Mouse (Mus musculus): ENCODE results near the gene Arcn1. TPM values are rescaled to one million over a fixed set of nuclear protein-coding genes. Genes with fewer than 3 reads are reported as not detected.

Arcn1 gene
- total RNA-seq, 2 experiments from 2014 or later, result 102 to 109 TPM

DNA sequence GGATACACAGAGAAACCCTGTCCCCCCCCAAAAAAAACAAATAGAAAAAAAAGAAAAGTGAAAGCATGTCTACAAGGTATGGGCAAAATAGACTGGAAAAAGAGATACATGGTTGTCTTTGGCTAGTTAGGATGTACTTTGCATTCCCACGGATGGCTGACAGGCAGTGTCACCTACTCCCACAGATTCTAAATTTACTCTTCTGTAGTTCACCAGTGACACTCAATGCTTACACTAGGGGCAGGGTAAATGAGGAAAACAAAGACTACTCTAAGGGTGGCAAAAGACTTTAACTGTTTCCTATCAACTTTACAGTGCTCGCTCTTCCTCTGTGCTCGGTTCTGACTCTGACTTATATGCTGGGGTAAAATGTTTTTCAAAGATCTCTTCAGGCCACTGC is 21.0 kb downstream of the Arcn1 start:
- DNase-seq (ENCODE audit: low spot score in 2 of 2), result no peak

DNA sequence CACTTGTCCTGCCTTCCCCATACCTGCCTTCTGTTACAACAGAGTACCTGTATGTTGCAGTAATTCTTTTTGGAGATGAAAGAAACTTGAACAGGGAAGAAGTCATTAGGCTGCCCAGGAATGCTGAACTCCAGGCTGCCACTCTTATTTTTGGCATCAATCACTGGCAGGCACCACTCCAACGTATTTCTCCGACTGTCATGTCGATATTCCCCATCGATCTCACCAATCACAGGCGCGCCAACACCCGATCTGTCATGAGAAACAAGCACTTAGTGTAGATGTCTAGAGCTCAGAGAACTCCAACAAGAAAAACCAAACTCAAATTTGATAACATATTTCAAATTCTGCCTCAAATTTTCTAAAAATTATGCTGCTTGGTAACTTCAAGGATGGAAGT is 22.3 kb downstream of the Arcn1 start:
- no peak for DNase-seq (ENCODE audit: low spot score in 2 of 2)

DNA sequence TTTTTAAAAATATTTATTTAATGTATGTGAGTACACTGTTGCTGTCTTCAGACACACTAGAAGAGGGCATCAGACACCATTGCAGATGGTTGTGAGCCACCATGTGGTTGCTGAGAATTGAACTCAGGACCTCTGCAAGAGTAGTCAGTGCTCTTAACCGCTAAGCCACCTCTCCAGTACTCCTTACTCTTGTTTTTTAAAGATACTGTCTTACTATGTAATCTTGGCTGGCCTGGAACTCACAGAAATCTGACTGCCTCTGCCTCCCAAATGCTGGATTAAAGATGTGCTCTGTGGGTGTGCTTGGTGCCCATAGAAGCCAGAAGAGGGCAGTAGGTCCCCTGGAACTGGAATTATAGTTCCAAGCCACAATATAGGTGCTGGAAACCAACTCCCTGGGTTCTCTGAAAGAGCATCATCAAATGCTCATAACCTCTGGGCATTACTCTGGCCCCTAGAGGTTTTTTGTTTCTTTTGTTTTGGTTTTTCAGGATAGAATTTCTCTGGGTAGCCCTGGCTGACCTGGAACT is 26.9 kb downstream of the Arcn1 start:
- no peak for DNase-seq (ENCODE audit: low spot score in 2 of 2)

DNA sequence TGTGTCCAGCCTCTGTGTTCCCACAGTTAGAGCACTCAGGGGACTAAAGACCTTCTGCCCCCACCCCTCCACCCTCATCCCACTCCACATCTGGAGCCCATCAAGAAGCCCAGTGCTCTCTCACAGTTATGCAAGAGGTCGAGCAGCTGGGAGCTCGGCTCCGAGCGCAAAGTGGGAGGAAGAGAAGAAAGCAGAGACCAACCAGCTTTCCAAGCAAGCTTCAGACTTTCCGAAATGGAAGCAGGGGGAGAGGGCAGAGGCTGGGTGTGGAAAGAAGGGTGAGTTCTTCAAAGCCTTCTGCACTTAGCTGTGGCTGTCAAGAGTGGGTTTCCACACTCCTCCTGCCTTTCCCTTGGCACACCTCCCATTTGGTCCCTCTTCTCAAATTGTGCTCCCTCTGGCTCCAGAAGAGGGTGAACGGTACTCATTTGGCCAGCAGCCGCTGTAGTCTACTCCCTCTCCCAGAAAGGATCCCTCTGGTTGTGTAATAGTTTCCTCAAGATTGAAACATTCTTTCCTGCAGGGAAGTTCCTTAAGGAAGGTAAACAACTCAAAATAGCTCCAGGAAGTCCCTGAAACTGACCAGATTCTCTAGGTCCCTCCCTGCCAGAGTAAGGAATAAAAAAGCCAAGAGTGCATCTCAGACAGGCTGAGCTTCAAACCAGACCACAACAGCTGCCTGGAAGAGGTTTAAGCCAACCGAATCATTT is 30.2 kb downstream of the Arcn1 start:
- no peak for DNase-seq (ENCODE audit: low spot score in 2 of 2)

DNA sequence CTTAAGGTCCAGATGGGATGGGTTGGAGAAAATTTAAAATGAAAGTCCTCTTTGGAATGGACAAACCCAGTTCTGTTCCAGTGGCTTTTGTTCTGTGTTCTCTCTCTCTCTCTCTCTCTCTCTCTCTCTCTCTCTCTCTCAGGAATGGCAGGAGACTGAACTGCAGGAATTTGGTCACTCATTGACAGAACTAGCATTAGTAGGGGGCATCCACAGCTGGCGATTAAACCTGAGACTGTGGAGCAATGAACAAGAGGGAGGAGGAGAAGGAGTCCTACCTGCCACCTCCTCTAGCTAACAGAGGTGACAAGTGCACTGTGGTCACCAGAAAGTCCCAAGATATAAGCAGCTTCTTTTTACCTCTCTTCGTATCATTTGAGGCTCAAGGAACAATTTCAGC is 31.3 kb downstream of the Arcn1 start:
- no peak for DNase-seq (ENCODE audit: low spot score in 2 of 2)

DNA sequence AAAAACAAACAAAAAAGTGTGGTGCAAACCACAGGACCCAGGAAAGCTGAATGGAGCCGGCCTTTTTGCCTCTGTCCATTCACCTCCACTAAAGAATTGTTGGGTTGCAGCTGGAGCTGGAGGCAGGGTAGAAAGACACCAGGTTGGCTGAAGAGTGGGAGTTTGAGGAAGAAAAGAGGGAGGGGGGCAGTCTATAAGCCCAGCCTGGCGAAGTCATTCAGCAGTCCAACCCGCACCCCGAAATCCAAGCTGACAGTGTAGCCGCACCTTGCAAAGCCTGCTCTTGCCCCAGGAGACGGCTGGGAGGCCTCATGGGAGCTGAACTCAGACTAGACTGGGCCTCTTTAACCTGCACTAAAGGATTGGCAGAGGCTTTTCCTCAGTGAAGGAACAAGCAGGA is 31.8 kb downstream of the Arcn1 start:
- DNase-seq (ENCODE audit: low spot score in 2 of 2), result no peak

DNA sequence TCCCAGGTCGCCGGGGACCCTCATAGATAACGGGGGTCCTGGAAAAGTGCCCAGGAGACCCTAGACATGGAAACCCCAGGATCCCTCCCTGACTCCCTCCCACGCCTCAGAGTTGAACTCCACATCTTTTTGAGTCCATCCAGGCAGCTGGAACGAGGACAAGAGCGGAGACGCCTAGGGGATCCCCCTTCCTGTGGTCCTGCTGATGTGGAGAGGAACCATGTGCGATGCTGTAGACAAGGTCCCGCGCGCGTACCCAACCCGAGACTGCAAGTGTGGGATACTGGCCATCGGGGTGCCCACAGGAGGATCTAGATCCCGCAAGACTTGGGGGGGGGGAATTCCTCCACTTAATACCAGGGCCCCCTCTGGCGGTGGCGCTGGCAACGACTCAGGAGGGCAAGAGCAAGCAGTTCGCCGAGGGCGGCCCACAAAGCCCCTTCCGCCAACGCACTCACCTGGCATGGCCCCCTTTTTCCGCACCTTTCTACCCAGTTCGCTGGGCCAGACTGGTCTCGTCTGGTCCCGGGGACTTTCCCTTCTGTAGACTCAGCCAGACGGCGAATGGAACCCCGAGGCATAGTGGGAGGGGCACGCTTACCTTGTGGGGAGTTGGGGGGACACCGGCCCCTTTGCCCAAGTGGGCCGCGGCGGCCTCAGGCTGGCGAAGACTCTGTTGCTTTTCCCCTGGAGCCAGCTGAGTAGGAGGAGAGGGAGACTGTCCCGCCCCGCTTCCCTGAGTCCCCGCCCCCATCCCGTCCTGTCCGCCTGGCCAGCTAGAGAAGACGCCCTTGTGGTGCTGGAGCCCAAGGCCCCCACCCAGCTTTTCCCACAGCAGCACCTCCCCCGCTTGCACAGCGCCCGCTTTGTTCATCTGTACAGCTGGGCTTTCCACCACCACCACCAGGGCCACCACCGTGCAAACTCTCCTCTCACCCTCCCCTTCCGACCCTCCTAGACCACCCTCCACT is 32.8 kb downstream of the Arcn1 start, which contains the start of gene Phldb1:
TSS of gene Phldb1 (minus strand) at position 675 of the 971 bp plus-strand sequence.
- peak in 1 of 2 experiments; percentile 64 for DNase-seq (ENCODE audit: low spot score in 2 of 2)

DNA sequence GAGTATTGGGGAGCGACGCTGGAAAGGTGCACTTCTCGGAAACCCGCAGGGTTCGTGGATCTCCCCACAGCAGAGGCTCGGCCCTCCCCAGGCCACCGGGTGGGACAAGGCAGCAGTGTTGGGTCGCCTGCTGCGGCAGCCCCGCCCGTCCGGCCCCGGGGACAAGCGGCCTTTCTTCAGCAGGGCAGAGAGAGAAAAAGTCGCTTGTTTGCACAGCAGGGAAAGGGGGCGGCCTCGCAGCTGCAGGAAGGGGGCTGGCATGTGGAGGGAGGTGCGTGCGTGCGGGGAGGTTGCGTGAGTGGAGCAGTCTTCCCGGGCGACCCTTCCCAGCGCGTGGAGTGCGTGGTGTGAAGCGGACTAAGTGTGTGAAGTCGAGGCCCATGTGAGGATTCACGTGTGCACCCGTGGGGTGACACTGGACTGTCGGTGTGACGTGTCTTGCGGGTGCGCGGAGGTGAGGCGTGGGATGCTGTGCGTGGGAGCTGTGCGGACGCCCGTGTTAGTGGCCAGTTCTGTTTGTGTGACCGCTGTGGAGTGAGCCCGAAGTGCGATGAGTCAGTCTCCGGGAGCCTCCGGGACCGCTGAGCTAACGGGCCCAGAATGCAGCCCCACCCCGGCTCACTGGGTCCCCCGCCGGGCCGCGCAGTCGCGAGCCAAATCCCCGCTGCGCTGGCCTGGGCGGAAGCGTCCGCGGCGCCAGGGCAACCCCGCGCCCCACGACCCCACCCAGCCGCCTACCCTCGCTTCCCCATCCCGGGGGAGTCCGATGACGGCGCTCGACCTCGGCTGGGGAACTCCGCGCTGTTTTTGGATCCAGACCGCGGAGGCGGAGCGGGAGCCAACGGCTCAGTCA is 33.7 kb downstream of the Arcn1 start:
- DNase-seq (ENCODE audit: low spot score in 2 of 2), result peak in 1 of 2 experiments; percentile 55

DNA sequence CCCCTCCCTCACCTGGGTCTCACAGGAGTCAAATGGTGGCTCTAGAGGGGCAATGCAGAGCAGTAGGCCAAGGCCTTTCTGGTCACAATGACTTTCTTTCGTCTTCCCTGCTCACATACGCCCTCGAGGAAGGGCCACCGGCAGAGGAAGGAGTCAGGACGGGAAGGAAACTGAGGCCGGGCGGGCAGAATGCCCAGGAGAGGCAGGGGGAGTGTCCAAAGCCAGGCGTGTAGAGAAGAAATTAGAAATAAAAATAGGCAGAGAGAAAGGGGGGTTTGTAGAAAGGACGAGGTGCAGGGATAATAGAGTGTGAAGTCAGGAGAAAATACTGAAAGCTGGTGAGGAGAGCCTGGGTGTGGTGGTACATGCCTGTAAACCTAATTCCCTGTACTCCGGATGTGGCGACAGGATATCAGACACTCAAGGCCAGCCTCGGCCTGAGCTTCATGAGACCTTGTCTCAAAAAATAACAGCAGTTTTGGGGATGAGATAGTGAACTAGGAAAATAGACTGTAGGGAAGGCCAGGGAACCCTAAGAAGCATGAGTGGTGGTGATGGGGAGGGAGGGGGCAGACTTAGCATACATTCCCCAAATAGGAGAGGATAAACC is 34.6 kb downstream of the Arcn1 start:
- no peak for DNase-seq (ENCODE audit: low spot score in 2 of 2)

DNA sequence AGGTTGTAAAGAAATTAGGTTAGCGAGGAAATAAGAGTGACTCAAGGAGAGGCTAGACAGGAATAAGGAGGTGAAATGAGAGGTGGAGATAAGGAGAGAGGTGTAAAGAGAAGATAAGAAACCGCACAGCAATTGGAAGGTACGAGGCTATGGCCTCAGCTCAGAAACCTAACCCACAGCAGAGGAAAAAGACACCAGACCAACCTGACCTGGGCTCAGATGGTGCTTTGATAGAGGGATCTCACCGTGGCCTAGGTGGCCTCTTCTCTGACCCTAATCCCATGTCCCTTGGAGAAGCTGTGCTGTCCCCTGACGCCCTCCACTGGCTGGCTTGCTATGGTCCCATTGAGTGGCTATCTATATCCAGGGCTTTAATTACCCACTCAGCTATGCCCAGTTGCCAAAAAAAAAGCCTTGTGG is 35.5 kb downstream of the Arcn1 start:
- DNase-seq (ENCODE audit: low spot score in 2 of 2), result no peak

DNA sequence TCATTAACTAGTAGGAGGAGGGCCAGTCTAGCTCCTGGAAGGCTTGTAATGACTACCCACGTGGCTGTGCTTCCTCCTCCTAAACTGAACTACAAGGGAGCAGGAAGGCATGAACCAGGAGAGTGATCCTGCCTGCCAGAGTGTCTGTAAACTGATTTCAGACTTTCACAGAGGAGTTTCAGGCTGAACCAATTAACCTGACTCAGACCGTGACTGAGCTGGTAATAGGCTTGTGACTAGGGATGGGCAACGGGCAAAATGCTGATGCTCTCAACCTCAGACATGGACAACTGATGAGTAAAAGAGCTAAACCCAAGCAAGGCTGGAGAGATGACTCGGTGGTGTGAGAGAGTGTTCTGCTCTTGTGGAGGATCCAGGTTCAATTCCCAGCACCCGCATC is 40.2 kb downstream of the Arcn1 start:
- no peak for DNase-seq (ENCODE audit: low spot score in 2 of 2)

DNA sequence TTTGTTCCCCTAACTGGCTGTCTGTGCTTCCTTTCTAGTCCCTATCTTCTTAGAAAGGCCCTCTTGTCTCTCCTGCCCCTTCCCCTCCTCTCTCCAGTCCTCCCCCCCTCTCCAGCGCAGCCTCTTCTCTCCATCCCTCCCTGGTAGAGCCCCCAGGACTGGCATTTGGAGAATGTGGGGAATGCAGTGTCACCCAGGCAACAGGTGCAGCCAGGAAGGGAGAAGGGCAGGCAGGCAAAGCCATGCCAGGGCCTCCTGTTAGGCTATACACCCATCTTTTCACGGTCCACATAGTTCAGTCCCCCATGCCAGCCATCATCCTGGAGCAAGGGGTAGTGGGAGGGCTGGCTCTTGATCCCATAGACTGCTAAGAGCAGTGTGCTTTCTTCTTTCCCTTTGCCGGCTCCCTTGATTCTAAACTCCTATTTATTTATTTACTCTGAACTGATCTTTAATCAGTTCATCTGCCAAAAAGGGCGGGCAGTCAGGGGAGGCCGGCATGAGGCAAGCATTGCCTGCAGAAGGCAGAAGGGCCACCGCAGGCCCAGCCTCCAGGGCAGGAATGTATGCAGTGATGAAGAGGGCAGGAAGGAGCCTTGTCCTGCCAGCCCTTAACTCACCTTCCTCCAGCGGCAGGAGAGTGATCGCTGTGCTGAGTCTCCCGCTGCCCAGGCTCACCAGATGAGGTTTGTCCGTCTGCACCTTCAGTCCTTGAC is 41.1 kb downstream of the Arcn1 start:
- DNase-seq (ENCODE audit: low spot score in 2 of 2), result no peak

DNA sequence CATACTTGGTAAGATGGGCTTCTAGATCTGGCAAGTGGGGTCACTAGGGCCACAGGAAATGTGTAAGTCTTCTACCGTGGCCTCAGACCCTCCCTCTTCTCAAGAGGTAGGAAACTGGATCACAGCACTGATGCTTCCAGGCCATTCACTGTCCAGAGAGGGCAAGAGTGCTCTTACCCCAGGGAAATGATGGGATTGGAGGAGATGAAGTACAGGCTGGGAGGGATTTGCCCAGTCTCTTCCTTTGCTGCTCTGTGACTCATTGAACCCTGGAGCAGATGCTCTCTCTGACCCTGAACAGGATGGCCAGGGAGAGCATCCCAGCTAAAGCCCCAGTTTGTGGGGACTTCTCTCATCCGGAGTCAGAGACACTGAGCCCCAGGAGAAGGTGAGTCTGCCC is 43.0 kb downstream of the Arcn1 start:
- DNase-seq (ENCODE audit: low spot score in 2 of 2), result no peak

DNA sequence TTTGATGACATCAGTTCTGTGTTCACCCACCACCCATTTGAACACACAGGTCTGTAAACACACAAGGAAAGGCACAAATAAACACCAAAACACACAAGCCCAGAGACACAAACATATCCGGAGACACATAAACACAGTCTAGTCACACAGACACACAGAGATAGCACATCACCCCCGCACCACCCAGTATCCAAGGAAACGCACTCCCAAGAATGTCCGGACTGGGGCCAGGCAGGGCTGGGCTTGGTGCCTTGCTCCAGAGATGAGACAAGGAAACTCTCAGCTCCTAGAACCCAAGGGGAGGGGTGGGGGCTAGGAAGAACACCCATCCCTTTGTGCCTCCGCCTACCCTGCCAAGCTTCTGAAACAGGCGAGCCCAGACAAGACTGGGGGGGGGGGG is 43.4 kb downstream of the Arcn1 start:
- peak in 1 of 2 experiments; percentile 67 for DNase-seq (ENCODE audit: low spot score in 2 of 2)

DNA sequence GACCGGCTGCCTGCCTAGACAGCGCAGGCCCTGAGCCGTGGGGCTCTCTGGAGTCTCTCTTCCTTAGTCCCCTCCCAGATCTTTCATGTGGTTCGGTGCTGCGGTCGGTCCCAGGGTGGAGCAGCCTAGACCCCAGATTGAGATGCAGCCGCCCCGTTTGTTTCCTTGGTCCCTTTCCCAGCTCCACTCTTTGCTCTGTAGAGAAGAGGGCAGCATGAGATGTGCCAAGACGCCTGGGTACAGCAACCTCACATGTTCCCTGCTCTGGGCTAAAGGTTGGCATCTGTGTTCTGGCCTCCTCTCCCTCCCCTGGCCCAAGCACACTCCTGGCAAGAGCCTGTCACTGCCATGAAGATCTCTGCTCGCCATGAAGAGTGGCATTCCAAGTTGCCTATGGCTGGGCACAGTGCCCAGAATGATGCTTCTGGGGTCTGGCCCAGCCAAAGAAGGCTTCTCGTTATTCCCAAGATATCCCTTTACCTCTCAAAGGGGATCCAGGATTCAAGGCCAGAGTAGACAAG is 44.1 kb downstream of the Arcn1 start:
- DNase-seq (ENCODE audit: low spot score in 2 of 2), result no peak

DNA sequence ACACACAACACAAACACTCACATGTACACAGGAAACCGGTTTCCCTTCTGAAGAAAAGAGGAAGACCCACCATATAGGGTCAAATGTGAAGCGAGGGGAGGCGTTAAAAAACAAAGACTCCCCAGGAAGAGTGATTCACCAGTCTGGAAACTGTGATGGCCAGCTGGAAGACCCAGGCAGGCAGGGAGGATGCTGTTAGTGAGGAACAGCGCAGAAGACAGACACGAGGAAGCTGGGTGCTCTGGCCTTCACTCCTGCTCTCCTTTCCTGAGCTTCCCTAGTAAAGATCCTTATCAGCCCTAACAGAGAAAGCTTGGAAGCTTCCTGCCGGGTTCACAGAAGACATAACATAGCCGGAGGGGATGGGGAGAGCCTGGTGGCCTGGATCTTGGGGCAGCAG is 44.6 kb downstream of the Arcn1 start:
- DNase-seq (ENCODE audit: low spot score in 2 of 2), result no peak

DNA sequence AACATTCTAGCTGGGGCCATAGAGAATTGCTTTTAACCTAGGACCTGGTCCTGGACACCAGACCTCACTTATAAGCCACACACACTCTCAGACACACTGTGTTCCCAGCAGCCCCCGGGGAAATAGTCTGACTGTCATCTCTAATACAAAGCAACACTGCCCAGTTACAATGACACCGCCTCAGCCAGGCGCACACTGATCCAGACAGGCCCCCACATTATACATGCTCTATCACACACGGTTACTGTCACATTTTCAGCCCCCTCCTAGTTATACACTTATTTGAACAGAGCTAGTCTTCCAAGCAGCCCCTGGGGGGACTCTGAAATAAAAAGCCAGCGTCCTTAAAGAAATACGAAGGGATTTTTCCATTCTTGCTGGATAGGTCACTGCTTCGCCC is 45.1 kb downstream of the Arcn1 start:
- no peak for DNase-seq (ENCODE audit: low spot score in 2 of 2)

DNA sequence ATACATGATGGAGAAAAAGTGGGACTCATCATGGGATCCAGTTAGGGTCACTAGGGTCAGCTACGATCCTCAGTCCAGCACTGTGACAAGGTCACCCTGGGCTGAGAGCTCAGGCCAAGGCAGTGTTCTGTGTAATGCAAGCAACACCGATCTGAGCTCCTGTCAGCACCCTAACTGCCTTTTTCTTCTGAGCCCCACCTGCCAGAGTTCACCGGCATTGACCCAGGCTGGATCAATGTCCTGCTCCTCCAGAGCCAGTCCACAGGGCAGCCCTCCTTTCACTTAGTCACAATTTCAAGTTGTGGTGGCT is 45.8 kb downstream of the Arcn1 start:
- DNase-seq (ENCODE audit: low spot score in 2 of 2), result no peak

DNA sequence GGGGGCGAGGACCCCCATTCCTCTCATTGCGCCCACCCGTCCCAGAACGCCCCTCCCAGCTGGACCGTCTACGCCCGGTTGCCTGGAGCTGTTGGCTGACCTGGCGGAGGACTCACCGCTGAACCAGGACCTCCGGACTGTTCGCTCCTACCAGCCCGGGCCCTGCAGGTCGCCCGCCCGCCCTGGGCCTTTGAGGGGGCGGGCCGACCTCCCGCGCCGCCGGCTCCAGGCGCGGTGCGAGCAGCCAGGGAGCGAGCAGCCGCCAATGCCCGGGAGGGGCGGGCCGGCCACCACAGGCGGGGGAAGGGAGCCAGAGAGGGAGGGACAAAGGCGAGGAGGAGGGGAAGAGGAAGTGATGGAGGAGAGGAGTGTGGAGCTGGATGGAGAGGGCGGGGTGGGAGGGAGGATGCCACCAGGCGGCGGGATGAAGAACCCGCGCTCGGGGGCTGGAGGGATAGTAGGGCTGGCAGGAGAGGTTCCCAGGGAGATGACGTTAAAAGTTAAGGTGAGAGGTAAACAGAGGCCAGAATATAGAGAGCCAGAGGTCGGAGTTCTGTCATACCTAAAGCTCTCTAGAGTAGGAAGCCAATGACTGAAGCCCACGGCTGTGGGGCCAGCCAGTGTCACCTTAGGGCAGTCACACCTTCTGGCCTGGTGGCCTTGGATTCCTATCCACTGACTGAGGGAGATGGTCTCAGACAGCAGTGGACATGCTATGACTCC is 46.3 kb downstream of the Arcn1 start:
- peak; percentile 78 to 85 for DNase-seq (ENCODE audit: low spot score in 2 of 2)

Measured in layer of hippocampus, postnatal 14 days (tissue).